Mouse (Mus musculus) lung, postnatal 0 days (tissue): ENCODE data around the gene Snw1.
"Not testable (repeated sequence)": the region's sequence is repeated elsewhere in the genome, so short reads cannot be mapped to it uniquely, and the experiment has no call there.

Source experiments
- CTCF ChIP-seq: IDR thresholded peaks from 2 replicates; pipeline ENCODE4 v1.5.1; 2016; ENCODE audit warnings: antibody characterized with exemption, mild to moderate bottlenecking
- EP300 ChIP-seq: IDR thresholded peaks from 2 replicates; pipeline ENCODE4 v1.6.1; 2016; ENCODE audit warnings: antibody characterized with exemption, mild to moderate bottlenecking, control low read depth

GRCm38 (mm10) chr12:87482482-87482881 lies 10.4 kb upstream of the Snw1 start:
- not testable (repeated sequence) for TF ChIP-seq CTCF, EP300
